Mouse (Mus musculus) B cell, adult 2 months (primary cell): ENCODE results near the gene Iqsec1.

Experiments used
- DNase-seq, 2 experiments: peaks; one replicate each; pipeline ENCODE4 v3.0.0; 2022

Gene Iqsec1

GRCm38 (mm10) chr6:90887024-90887775 is 101.3 kb downstream of the Iqsec1 start:
- no peak for DNase-seq

- DNase-seq = no peak
Measured at GRCm38 (mm10) chr6:90885626-90886025, 102.9 kb downstream of the Iqsec1 start.

GRCm38 (mm10) chr6:90884631-90885030 is 103.9 kb downstream of the Iqsec1 start:
- DNase-seq = no peak

- DNase-seq = no peak
Measured at GRCm38 (mm10) chr6:90880975-90881374, 107.5 kb downstream of the Iqsec1 start.

- DNase-seq = no peak
Measured at GRCm38 (mm10) chr6:90880404-90880803, 108.1 kb downstream of the Iqsec1 start.

- DNase-seq = no peak
Measured at GRCm38 (mm10) chr6:90871581-90871980, 116.9 kb downstream of the Iqsec1 start.

GRCm38 (mm10) chr6:90868033-90868432 is 120.5 kb downstream of the Iqsec1 start:
- DNase-seq = no peak

- no peak for DNase-seq
Measured at GRCm38 (mm10) chr6:90861370-90861769, 127.1 kb downstream of the Iqsec1 start.

GRCm38 (mm10) chr6:90857844-90858243 is 130.6 kb downstream of the Iqsec1 start:
- DNase-seq = no peak

GRCm38 (mm10) chr6:90852360-90852759 is 136.1 kb downstream of the Iqsec1 start:
- peak; percentile 8 to 9 for DNase-seq

- DNase-seq = no peak
Measured at GRCm38 (mm10) chr6:90848068-90848467, 140.4 kb downstream of the Iqsec1 start.

- DNase-seq = no peak
Measured at GRCm38 (mm10) chr6:90847523-90847922, 141.0 kb downstream of the Iqsec1 start.

GRCm38 (mm10) chr6:90839972-90840371 is 148.5 kb downstream of the Iqsec1 start:
- no peak for DNase-seq

- DNase-seq = no peak
Measured at GRCm38 (mm10) chr6:90836749-90837148, 151.7 kb downstream of the Iqsec1 start.

GRCm38 (mm10) chr6:90829536-90829935 is 158.9 kb downstream of the Iqsec1 start:
- no peak for DNase-seq

- peak; percentile 77 to 84 for DNase-seq
Measured at GRCm38 (mm10) chr6:90825063-90825462, 163.4 kb downstream of the Iqsec1 start.

- no peak for DNase-seq
Measured at GRCm38 (mm10) chr6:90823322-90823721, 165.2 kb downstream of the Iqsec1 start.

- DNase-seq = no peak
Measured at GRCm38 (mm10) chr6:90821916-90822602, 166.4 kb downstream of the Iqsec1 start.

GRCm38 (mm10) chr6:90819880-90820279 is 168.6 kb downstream of the Iqsec1 start:
- DNase-seq = peak; percentile 28 to 33

GRCm38 (mm10) chr6:90818956-90819355 is 169.5 kb downstream of the Iqsec1 start:
- peak; percentile 78 to 80 for DNase-seq

GRCm38 (mm10) chr6:90816551-90816950 is 171.9 kb downstream of the Iqsec1 start:
- no peak for DNase-seq

GRCm38 (mm10) chr6:90815341-90815740 is 173.1 kb downstream of the Iqsec1 start:
- DNase-seq = no peak

- no peak for DNase-seq
Measured at GRCm38 (mm10) chr6:90813526-90813925, 175.0 kb downstream of the Iqsec1 start.

- DNase-seq = no peak
Measured at GRCm38 (mm10) chr6:90812584-90812983, 175.9 kb downstream of the Iqsec1 start.
